ENCODE assay signal across 15 mouse cellular contexts in genomic region chr17:12231087-12231486, GRCm38 (mm10).
"Had no signal": no experiment of that assay in that cellular context is flagged by ENCODE, and none has a peak within 500 bp of the region (broad histone marks: within the 10 kb centered on the region; RNA-seq: fewer than 3 reads in every experiment).

No protein-coding gene starts in this region.

- H3K27ac ChIP-seq: kidney, embryonic 15.5 days; limb, embryonic 13.5 days; liver, embryonic 14.5 days; midbrain, embryonic 10.5 days; neural tube, embryonic 13.5 days had no signal

- ATAC-seq: lung, postnatal 0 days had no signal

- H3K4me2 ChIP-seq: kidney, embryonic 15.5 days; limb, embryonic 13.5 days; neural tube, embryonic 13.5 days had no signal

- DNase-seq: kidney, postnatal 25 days; left cerebral cortex, postnatal 4 days; lung, adult 18-20 months; lung, postnatal 36 days; retina, postnatal 1 day; right cerebral cortex, postnatal 4 days; spleen, adult 18-20 months; thymus, adult 2 months; thymus, postnatal 25 days had no signal

- H3K9me3 ChIP-seq: kidney, embryonic 15.5 days; limb, embryonic 13.5 days; midbrain, embryonic 10.5 days; neural tube, embryonic 13.5 days had no signal

- H3K4me1 ChIP-seq: kidney, embryonic 15.5 days; midbrain, embryonic 10.5 days; neural tube, embryonic 13.5 days had no signal

- H3K27me3 ChIP-seq: kidney, embryonic 15.5 days; limb, embryonic 13.5 days; neural tube, embryonic 13.5 days had no signal

- H3K4me3 ChIP-seq: kidney, embryonic 15.5 days; limb, embryonic 13.5 days; midbrain, embryonic 10.5 days; neural tube, embryonic 13.5 days had no signal

- H3K9ac ChIP-seq: kidney, embryonic 15.5 days; limb, embryonic 13.5 days; liver, embryonic 14.5 days; neural tube, embryonic 13.5 days had no signal
